8 mouse cellular contexts compared by ENCODE assay signal in the genomic region with DNA sequence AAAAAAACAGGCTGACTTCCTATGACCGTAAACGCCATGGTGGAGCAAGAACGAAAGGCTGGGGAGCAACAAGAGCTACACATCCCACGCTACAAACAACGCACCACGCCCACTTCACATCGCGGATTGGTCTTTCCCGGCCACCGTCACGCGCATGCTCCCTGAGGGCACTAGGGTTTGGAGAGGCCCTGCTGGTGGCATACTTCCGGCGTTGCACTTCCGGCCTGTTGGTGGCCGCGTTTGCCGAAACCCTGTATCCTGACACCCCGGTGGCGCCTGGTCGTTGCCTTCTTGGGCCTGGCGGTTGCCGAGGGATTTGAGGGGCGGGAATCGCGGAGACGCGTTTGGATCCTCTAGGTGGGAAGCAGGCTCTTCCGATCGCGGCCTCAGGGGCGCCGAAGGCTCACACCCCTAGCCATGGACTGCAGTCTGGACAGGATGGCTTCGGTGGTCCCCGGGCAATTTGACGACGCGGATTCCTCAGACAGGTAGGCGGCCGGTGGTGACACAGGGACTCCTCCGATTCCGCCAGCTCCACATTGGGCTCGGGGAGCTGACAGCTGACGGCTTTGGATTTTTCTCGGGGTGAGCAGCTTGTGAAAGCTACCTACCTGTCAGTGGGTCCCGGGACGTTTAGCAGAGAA. TPM values are rescaled to one million over a fixed set of nuclear protein-coding genes. Genes with fewer than 3 reads are reported as not detected.
DNase-seq lines count a peak whose midpoint lies in the region; ATAC-seq and TF ChIP-seq lines count a peak whose summit lies in the region.

A gene (minus strand): TSS at position 26 of the 644 bp plus-strand sequence.

- peak; percentile 96 for ATAC-seq in kidney, embryonic 14.5 days (ENCODE audit: low FRiP score, low TSS enrichment)
- peak; percentile 92 for ATAC-seq in limb, embryonic 15.5 days (ENCODE audit: insufficient number of reproducible peaks, low FRiP score, low TSS enrichment, low read depth)

- no peaks in the 10 kb centered on the region for H3K9me3 ChIP-seq in kidney, embryonic 14.5 days (ENCODE audit: control insufficient read depth, low read length)
- no peaks in the 10 kb centered on the region for H3K9me3 ChIP-seq in limb, embryonic 15.5 days

- peak within 1 kb of the TSS; percentile 48 for H3K27ac ChIP-seq in bone marrow macrophage, adult 2 months (ENCODE audit: insufficient read depth, low read depth, low read length)
- H3K27ac ChIP-seq in embryonic fibroblast, embryonic 13.5 days (ENCODE audit: insufficient read depth, low read length), result peak within 1 kb of the TSS; percentile 56
- H3K27ac ChIP-seq in kidney, embryonic 14.5 days (ENCODE audit: low read depth, low read length), result peak within 1 kb of the TSS; percentile 72
- peak within 1 kb of the TSS; percentile 80 for H3K27ac ChIP-seq in limb, embryonic 15.5 days

- DNase-seq in A20 (ENCODE audit: low read depth, low spot score), result peak; percentile 98
- DNase-seq in heart, adult 9 months (ENCODE audit: low spot score in 2 of 2), result peak; percentile 96 to 97
- peak; percentile 93 to 95 for DNase-seq in monocyte, adult 2 months (ENCODE audit: low read depth in 1 of 2, low spot score in 2 of 2)
- DNase-seq in spleen, postnatal 36 days (ENCODE audit: low spot score in 2 of 2), result peak; percentile 94 to 97

- TF ChIP-seq POLR2A in bone marrow macrophage, adult 2 months (IDR thresholded peaks at IDR 0.05; ENCODE audit: borderline replicate concordance, low read depth, low read length), result peak; percentile 9; the same call in 1 of the 2 replicates
- peak; percentile 83 for TF ChIP-seq POLR2A in embryonic fibroblast, embryonic 13.5 days (IDR thresholded peaks at IDR 0.05; ENCODE audit: low read depth, low read length)

- H3K4me2 ChIP-seq in kidney, embryonic 14.5 days (replicated peaks; ENCODE audit: low read depth, low read length), result peak within 1 kb of the TSS; percentile 91
- peak within 1 kb of the TSS; percentile 81 for H3K4me2 ChIP-seq in limb, embryonic 15.5 days

- TF ChIP-seq CTCF in bone marrow macrophage, adult 2 months (IDR thresholded peaks at IDR 0.05; ENCODE audit: low read depth, low read length), result no peak
- no peak for TF ChIP-seq CTCF in embryonic fibroblast, embryonic 13.5 days (IDR thresholded peaks at IDR 0.05; ENCODE audit: borderline replicate concordance, insufficient read depth, low read length)

- H3K9ac ChIP-seq in kidney, embryonic 14.5 days (ENCODE audit: low read depth, low read length), result peak within 1 kb of the TSS; percentile 83
- H3K9ac ChIP-seq in limb, embryonic 15.5 days, result peak within 1 kb of the TSS; percentile 67

- no peaks in the 10 kb centered on the region for H3K27me3 ChIP-seq in kidney, embryonic 14.5 days (ENCODE audit: control insufficient read depth, insufficient read depth, low read length)
- no peaks in the 10 kb centered on the region for H3K27me3 ChIP-seq in limb, embryonic 15.5 days

- under 1% methylated on average over 47 of the region's 47 CpGs for WGBS in kidney, embryonic 14.5 days
- under 1% methylated on average over 47 of the region's 47 CpGs for WGBS in limb, embryonic 15.5 days

- H3K36me3 ChIP-seq in kidney, embryonic 14.5 days (ENCODE audit: control insufficient read depth, insufficient read depth, low read length), result peaks cover 28% of the 10 kb centered on the region
- H3K36me3 ChIP-seq in limb, embryonic 15.5 days, result peaks cover 25% of the 10 kb centered on the region

- peak within 1 kb of the TSS; percentile 88 for H3K4me3 ChIP-seq in bone marrow macrophage, adult 2 months (ENCODE audit: insufficient read depth, low read length)
- H3K4me3 ChIP-seq in embryonic fibroblast, embryonic 13.5 days (ENCODE audit: insufficient read depth, low read length), result peak within 1 kb of the TSS; percentile 85
- H3K4me3 ChIP-seq in kidney, embryonic 14.5 days (ENCODE audit: low read length), result peak within 1 kb of the TSS; percentile 84
- H3K4me3 ChIP-seq in limb, embryonic 15.5 days, result peak within 1 kb of the TSS; percentile 65

- H3K4me1 ChIP-seq in bone marrow macrophage, adult 2 months (ENCODE audit: control insufficient read depth, insufficient read depth, low read length), result peaks cover 18% of the 10 kb centered on the region
- H3K4me1 ChIP-seq in embryonic fibroblast, embryonic 13.5 days (ENCODE audit: control insufficient read depth, insufficient read depth, low read length), result peaks cover 3% of the 10 kb centered on the region
- no peaks in the 10 kb centered on the region; the same call in 1 of the 2 replicates for H3K4me1 ChIP-seq in kidney, embryonic 14.5 days (ENCODE audit: control insufficient read depth, insufficient read depth, low read length)
- peaks cover 16% of the 10 kb centered on the region for H3K4me1 ChIP-seq in limb, embryonic 15.5 days

RNA-seq across cellular contexts. Expression of the gene that starts here (rescaled TPM):
- polyA plus RNA-seq in bone marrow macrophage, adult 2 months (2012; ENCODE audit: insufficient read depth, insufficient read length, missing spikeins), result 0.44 and 0.51 TPM in 2 replicates
- 1.1 and 1.4 TPM in 2 replicates for polyA plus RNA-seq in embryonic fibroblast, embryonic 13.5 days (2011; ENCODE audit: insufficient read length, low read depth, missing spikeins)
- polyA plus RNA-seq in kidney, embryonic 14.5 days (2014; fragmentation: Nextera tagmentation; extraction: Ambion mirVana), result 0.90 and 1.1 TPM in 2 replicates
- polyA plus RNA-seq in limb, embryonic 15.5 days (2015; fragmentation: Nextera tagmentation; extraction: Ambion mirVana), result 0.78 and 1.0 TPM in 2 replicates

Comparison
In these comparisons a context has a peak if more than half of its experiments do, and no peak if none do; other contexts are left out.
1. Peak in every context shown above with its lines: DNase-seq, ATAC-seq, H3K4me3 ChIP-seq and H3K27ac ChIP-seq.